Mouse (Mus musculus) kidney, adult 2 months (tissue): Measurements from ENCODE around the gene Plch2.

Experiments
- CTCF ChIP-seq: fragments of 200-500 bp; conservative IDR thresholded peaks from 2 replicates; pipeline ENCODE4 v1.5.1; 2011; ENCODE audit warnings: low read depth, mild to moderate bottlenecking, control low read depth, low read length, moderate library complexity, mixed read lengths; ENCODE audit not compliant: insufficient read depth, insufficient read length
- POLR2A ChIP-seq: fragments of 200-500 bp; IDR thresholded peaks from one replicate; pipeline ENCODE4 v1.6.1; 2011; ENCODE audit warnings: low read depth, low read length, control low read depth

DNA sequence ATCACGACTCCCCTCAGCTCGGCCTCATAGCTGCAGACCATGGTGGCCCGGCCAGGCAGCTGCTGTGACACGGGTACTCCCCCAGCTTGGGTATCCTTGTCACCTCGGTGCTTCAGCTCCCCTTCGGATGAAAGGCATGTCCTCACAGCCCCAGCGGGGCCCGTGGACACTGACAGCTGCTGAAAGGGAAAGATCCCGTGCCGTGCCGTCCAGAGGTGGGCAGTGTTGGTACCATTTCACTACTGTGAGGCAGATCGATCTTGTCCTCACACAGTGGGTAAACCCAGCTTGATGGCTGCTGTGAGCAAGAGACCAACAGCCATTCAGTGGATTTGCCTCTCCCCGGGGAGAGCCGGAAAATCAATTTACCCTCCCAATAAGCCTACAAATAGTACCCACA lies 42.3 kb downstream of the Plch2 start:
- TF ChIP-seq CTCF (no peak), POLR2A (no peak)
